Mouse (Mus musculus): Measurements from ENCODE around the gene Ank3.

GRCm38 (mm10) chr10:70032982-70033381 is 634.4 kb downstream of the Ank3 start:
- no peak for TF ChIP-seq CTCF (IDR thresholded peaks at IDR 0.05)
- no peak for TF ChIP-seq EP300 (IDR thresholded peaks at IDR 0.05)

Data from lung, postnatal 0 days (tissue).